Mouse (Mus musculus) hindbrain, embryonic 14.5 days (tissue): ENCODE measurements around the gene Hsd3b7. TPM values are rescaled to one million over a fixed set of nuclear protein-coding genes. Genes with fewer than 3 reads are reported as not detected.
"Not testable (repeated sequence)": the region's sequence is repeated elsewhere in the genome, so short reads cannot be mapped to it uniquely, and the experiment has no call there.

Experiments
- ATAC-seq: fragments of 200-750 bp; cut with Nextera tagmentation; 2 replicates; pipeline ENCODE4 v1.8.0; 2017; ENCODE audit warnings: moderate number of reproducible peaks, mild to moderate bottlenecking, moderate TSS enrichment, moderate library complexity; ENCODE audit not compliant: low FRiP score
- DNase-seq: peaks from one replicate; pipeline ENCODE4 v3.0.0-alpha.2; 2015; ENCODE audit warnings: low spot score
- H3K27ac ChIP-seq: fragments of 300-500 bp; sonication (generic); 2 replicates; pipeline ENCODE4 v1.5.1; 2014; ENCODE audit warnings: mild to moderate bottlenecking, moderate library complexity
- H3K27me3 ChIP-seq: fragments of 300-500 bp; sonication (generic); 2 replicates; pipeline ENCODE4 v1.6.1; 2014; ENCODE audit warnings: mild to moderate bottlenecking, low read length, mixed read lengths; ENCODE audit not compliant: control insufficient read depth, insufficient read depth
- H3K36me3 ChIP-seq: fragments of 300-500 bp; sonication (generic); replicated peaks from 2 replicates; pipeline ENCODE4 v1.6.1; 2014; ENCODE audit not compliant: control insufficient read depth, insufficient read depth
- H3K4me1 ChIP-seq: fragments of 300-500 bp; sonication (generic); replicated peaks from 2 replicates; pipeline ENCODE4 v1.6.1; 2014; ENCODE audit warnings: antibody characterized with exemption, low read length, mixed read lengths; ENCODE audit not compliant: control insufficient read depth, insufficient read depth
- H3K4me2 ChIP-seq: fragments of 300-500 bp; sonication (generic); replicated peaks from 2 replicates; pipeline ENCODE4 v1.6.1; 2014; ENCODE audit warnings: mild to moderate bottlenecking, moderate library complexity
- H3K4me3 ChIP-seq: fragments of 300-500 bp; sonication (generic); replicated peaks from 2 replicates; pipeline ENCODE4 v1.5.1; 2014; ENCODE audit warnings: mild to moderate bottlenecking, low read length
- H3K9ac ChIP-seq: fragments of 300-500 bp; sonication (generic); 2 replicates; pipeline ENCODE4 v1.6.1; 2014
- H3K9me3 ChIP-seq: fragments of 300-500 bp; sonication (generic); 2 replicates; pipeline ENCODE4 v1.6.1; 2016; ENCODE audit warnings: low read length; ENCODE audit not compliant: control insufficient read depth
- WGBS: fragments of 180-500 bp; shearing (Covaris S2); extraction: QIAGEN DNeasy Blood & Tissue Kit; methylation state at CpG from one replicate; pipeline ENCODE4 v1.1.7; 2014; 5-methylcytosine and 5-hydroxymethylcytosine counted together
- polyA plus RNA-seq: library from polyadenylated mRNA; unstranded; fragments of >200 nt; fragmentation: Nextera tagmentation; extraction: Ambion mirVana; gene quantifications from 2 replicates; pipeline ENCODE4 v1.2.1, GENCODE M21; 2014

Gene Hsd3b7
- polyA plus RNA-seq, 1 experiment from 2014 or later = 11.0 TPM

DNA sequence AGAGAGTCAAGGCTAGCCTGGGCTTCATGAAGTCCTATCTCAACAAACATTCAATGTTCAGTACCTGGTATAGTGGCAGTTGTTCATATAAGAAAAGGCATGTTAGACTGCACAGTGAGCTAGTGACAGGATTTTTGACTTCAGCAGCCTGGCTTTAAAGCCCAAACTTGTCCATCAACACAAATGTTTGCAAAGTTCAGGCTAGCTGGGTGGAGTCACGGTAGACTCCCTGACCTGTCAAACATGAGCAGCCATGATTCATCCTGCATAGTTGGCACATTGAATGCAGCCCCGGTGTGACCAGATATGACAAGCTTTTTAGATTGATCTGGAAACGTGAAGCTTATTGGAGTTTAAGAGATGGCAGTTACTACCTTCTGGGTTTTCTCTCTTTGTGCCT, 28.3 kb upstream of the Hsd3b7 start:
- Histone ChIP-seq H3K27me3 (no peaks in the 10 kb centered on the region), H3K4me1 (peaks cover 18% of the 10 kb centered on the region; the same call in 1 of the 2 replicates), H3K9me3 (no peaks in the 10 kb centered on the region), H3K4me3 (no peak overlapping the region), H3K4me2 (no peak overlapping the region), H3K36me3 (peaks cover 12% of the 10 kb centered on the region), H3K27ac (no peak overlapping the region), H3K9ac (no peak overlapping the region)
- ATAC-seq (no peak), DNase-seq (no peak)
- 84% methylated on average over 3 of the region's 3 CpGs for WGBS

- ATAC-seq (no peak), DNase-seq (no peak)
- Histone ChIP-seq H3K4me2 (no peak overlapping the region), H3K27ac (no peak overlapping the region), H3K27me3 (no peaks in the 10 kb centered on the region), H3K9ac (no peak overlapping the region), H3K4me1 (peaks cover 18% of the 10 kb centered on the region; the same call in 1 of the 2 replicates), H3K4me3 (no peak overlapping the region), H3K9me3 (no peaks in the 10 kb centered on the region), H3K36me3 (peaks cover 7% of the 10 kb centered on the region)
- WGBS = 100% methylated on average over 1 of the region's 1 CpGs
These were observed 27.8 kb upstream of the Hsd3b7 start for GRCm38 (mm10) chr7:127772557-127772956.

- H3K4me1 ChIP-seq = peaks cover 26% of the 10 kb centered on the region
- no peak overlapping the region for H3K9ac ChIP-seq
- WGBS = 39% methylated on average over 9 of the region's 9 CpGs
These were observed 26.6 kb upstream of the Hsd3b7 start for GRCm38 (mm10) chr7:127773664-127774384.

GRCm38 (mm10) chr7:127775837-127776236, 24.6 kb upstream of the Hsd3b7 start:
- Histone ChIP-seq H3K4me2 (peak overlapping the region; percentile 60), H3K4me3 (peak overlapping the region; percentile 79), H3K36me3 (peaks cover 23% of the 10 kb centered on the region), H3K27ac (peak overlapping the region; percentile 98), H3K9ac (peak overlapping the region; percentile 78)
- not testable (repeated sequence) for H3K27me3 ChIP-seq, H3K4me1 ChIP-seq, DNase-seq, H3K9me3 ChIP-seq, ATAC-seq
- WGBS = 71% methylated on average over 7 of the region's 7 CpGs

More at GRCm38 (mm10) chr7:127773664-127774384, 26.6 kb upstream of the Hsd3b7 start:
- no peak overlapping the region for H3K4me2 ChIP-seq
- no peak overlapping the region for H3K4me3 ChIP-seq
- ATAC-seq (no peak), DNase-seq (peak; percentile 55)
- no peaks in the 10 kb centered on the region for H3K27me3 ChIP-seq
- 0 out of 2 replicates have a peak, but pooled peaks cover 3% of the 10 kb centered on the region for H3K36me3 ChIP-seq
- H3K27ac ChIP-seq = no peak overlapping the region
- H3K9me3 ChIP-seq = no peaks in the 10 kb centered on the region

GRCm38 (mm10) chr7:127776426-127776825, 24.0 kb upstream of the Hsd3b7 start, which contains the start of gene Setd1a:
TSS of gene Setd1a (plus strand) at chr7:127776670.
- peaks cover 29% of the 10 kb centered on the region for H3K36me3 ChIP-seq
- peaks cover 7% of the 10 kb centered on the region for H3K4me1 ChIP-seq
- DNase-seq = peak; percentile 90
- peak; percentile 65 for ATAC-seq
- H3K27me3 ChIP-seq = no peaks in the 10 kb centered on the region
- peak within 1 kb of the TSS; percentile 98 for H3K27ac ChIP-seq
- H3K4me2 ChIP-seq = peak within 1 kb of the TSS; percentile 84
- under 1% methylated on average over 23 of the region's 23 CpGs for WGBS
- H3K9ac ChIP-seq = peak within 1 kb of the TSS; percentile 78
- peak within 1 kb of the TSS; percentile 79 for H3K4me3 ChIP-seq
- no peaks in the 10 kb centered on the region for H3K9me3 ChIP-seq

GRCm38 (mm10) chr7:127776878-127777473, 23.4 kb upstream of the Hsd3b7 start:
- Histone ChIP-seq H3K9me3 (no peaks in the 10 kb centered on the region), H3K36me3 (peaks cover 34% of the 10 kb centered on the region), H3K9ac (peak overlapping the region; percentile 78), H3K4me3 (peak overlapping the region; percentile 79), H3K27me3 (no peaks in the 10 kb centered on the region), H3K4me2 (peak overlapping the region; percentile 60), H3K4me1 (peaks cover 7% of the 10 kb centered on the region), H3K27ac (peak overlapping the region; percentile 98)
- under 1% methylated on average over 68 of the region's 70 CpGs for WGBS
- ATAC-seq (peak; percentile 93), DNase-seq (peak; percentile 94)

DNA sequence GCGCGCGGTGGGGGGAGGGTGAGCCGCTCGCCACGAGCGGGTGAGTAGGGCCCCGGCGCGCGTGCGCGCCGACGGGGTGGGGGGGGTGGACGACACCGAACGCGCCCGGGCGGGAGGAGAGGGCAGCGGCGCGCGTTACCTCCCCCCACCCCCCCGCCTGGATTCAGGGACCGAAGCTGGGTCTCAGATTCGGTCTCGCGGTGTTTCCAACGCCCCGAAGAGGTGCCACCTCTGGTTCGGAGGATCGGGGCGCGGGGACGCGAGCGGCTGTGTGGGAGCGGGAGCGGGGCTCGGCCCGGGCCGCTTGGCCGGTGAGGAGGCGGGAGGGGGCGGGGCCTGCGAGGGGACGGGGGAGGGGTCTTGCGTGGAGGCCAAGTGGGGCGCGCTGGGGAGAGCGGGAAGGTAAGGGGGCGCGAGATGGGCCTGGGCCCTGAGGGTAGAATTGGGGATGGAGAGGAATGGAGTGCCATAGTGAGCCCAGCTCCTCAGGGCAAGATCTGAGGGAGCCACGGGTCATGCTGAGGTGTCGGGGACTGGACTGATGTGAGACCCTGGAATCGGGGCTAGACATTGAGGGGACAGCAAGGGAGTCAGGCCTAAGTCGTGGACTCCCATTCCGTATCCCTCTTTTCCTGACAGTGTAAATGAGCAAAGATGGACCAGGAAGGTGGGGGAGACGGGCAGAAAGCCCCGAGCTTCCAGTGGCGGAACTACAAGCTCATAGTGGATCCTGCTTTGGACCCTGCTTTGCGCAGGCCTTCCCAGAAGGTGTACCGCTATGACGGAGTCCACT, 22.7 kb upstream of the Hsd3b7 start:
- Histone ChIP-seq H3K36me3 (peaks cover 41% of the 10 kb centered on the region), H3K4me3 (peak overlapping the region; percentile 79), H3K9me3 (no peaks in the 10 kb centered on the region), H3K4me2 (peak overlapping the region; percentile 84), H3K27me3 (no peaks in the 10 kb centered on the region), H3K27ac (peak overlapping the region; percentile 98), H3K9ac (peak overlapping the region; percentile 78), H3K4me1 (peaks cover 7% of the 10 kb centered on the region)
- 5% methylated on average over 44 of the region's 66 CpGs for WGBS
- DNase-seq (peak; percentile 50), ATAC-seq (peak; percentile 54; the same call in 1 of the 2 replicates)

DNA sequence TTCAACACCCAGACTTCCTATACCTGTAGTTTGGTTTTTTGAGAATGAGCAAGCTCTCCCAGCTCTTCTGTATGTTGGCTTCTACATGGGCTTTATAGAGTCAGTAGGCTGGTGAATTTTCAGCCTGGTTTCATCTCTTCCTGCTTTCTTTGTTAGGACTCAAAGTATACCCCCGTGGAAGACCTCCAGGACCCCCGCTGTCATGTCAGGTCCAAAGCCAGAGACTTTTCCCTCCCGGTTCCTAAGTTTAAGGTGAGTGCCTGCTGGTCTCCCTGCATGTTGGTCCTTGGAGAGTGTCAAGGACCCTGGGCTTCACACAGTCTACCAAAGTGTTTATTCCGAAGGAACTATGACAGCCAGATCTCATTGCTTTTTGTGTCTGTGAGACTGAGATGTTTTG, 22.1 kb upstream of the Hsd3b7 start:
- Histone ChIP-seq H3K9me3 (no peaks in the 10 kb centered on the region), H3K27me3 (no peaks in the 10 kb centered on the region)
- WGBS = 77% methylated on average over 4 of the region's 4 CpGs

GRCm38 (mm10) chr7:127785308-127785707, 15.1 kb upstream of the Hsd3b7 start, which contains the start of gene Gm49388:
TSS of gene Gm49388 (plus strand) at chr7:127785608.
- Histone ChIP-seq H3K4me2 (no peak within 1 kb of the TSS), H3K9ac (no peak within 1 kb of the TSS), H3K9me3 (no peaks in the 10 kb centered on the region), H3K4me1 (no peaks in the 10 kb centered on the region), H3K27me3 (no peaks in the 10 kb centered on the region), H3K4me3 (no peak within 1 kb of the TSS), H3K36me3 (peaks cover 99% of the 10 kb centered on the region), H3K27ac (no peak within 1 kb of the TSS)
- ATAC-seq (no peak), DNase-seq (no peak)
- WGBS = 95% methylated on average over 7 of the region's 7 CpGs

More for the DNA sequence above, 22.1 kb upstream of the Hsd3b7 start:
- peak overlapping the region; percentile 78 for H3K9ac ChIP-seq
- H3K4me1 ChIP-seq = peaks cover 7% of the 10 kb centered on the region
- peak overlapping the region; percentile 79 for H3K4me3 ChIP-seq
- DNase-seq = no peak
- no peak overlapping the region for H3K27ac ChIP-seq
- H3K4me2 ChIP-seq = peak overlapping the region; percentile 84
- no peak for ATAC-seq
- peaks cover 47% of the 10 kb centered on the region for H3K36me3 ChIP-seq
